8 mouse cellular contexts compared by ENCODE assay signal in the genomic region with DNA sequence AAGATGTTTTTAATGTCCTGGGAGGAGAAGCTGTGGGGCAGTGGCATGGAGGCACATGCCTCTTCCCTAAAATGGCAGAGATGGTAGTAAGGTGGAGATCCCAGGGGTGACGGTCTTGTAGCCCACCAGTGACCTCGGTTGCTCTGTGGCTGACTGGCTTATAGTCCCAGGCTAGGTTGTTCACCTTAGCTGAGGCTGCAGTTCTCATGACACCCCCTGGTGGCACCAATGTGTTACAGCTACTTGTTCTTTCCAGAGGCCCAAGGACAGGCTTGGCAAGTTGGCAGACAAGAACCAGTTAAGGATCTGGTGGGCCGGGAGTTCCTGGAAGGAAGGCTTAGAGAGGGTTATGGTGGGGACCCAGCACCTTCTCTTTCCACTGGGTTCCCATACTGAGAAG. TPM values are rescaled to one million over a fixed set of nuclear protein-coding genes. Genes with fewer than 3 reads are reported as not detected.
DNase-seq lines count a peak whose midpoint lies in the region; ATAC-seq and TF ChIP-seq lines count a peak whose summit lies in the region.

No protein-coding gene starts in this region.

- no peak for TF ChIP-seq POLR2A in embryonic fibroblast, embryonic 13.5 days (IDR thresholded peaks at IDR 0.05; ENCODE audit: low read depth, low read length)

- H3K4me1 ChIP-seq in embryonic fibroblast, embryonic 13.5 days (ENCODE audit: control insufficient read depth, insufficient read depth, low read length), result no peaks in the 10 kb centered on the region

- H3K4me3 ChIP-seq in embryonic fibroblast, embryonic 13.5 days (ENCODE audit: insufficient read depth, low read length), result no peak overlapping the region

- DNase-seq in CD4-positive, CD25-positive, alpha-beta regulatory T cell, adult 2 months (ENCODE audit: low read depth, low spot score), result peak; percentile 71
- DNase-seq in brain, adult 2 months (ENCODE audit: low read depth, low spot score), result peak; percentile 92
- DNase-seq in layer of hippocampus, postnatal 14 days (ENCODE audit: low spot score in 2 of 2), result peak; percentile 70 to 71
- peak; percentile 45 for DNase-seq in skeletal muscle tissue, adult 2 months (ENCODE audit: low read depth, low spot score)

- H3K27ac ChIP-seq in embryonic fibroblast, embryonic 13.5 days (ENCODE audit: insufficient read depth, low read length), result no peak overlapping the region

- ATAC-seq in CD4-positive, CD25-positive, alpha-beta regulatory T cell, adult 4 months, result no peak
- ATAC-seq in hematopoietic stem cell, adult 5-6 weeks (replicated peaks in 1 of 2; ENCODE audit: insufficient read depth in 1 of 2, low FRiP score in 2 of 2, low TSS enrichment in 1 of 2, low read depth in 1 of 2, poor library complexity in 2 of 2, severe bottlenecking in 2 of 2), result peak; percentile 28 to 53; a peak in 1 of 4 replicates
- ATAC-seq in megakaryocyte-erythroid progenitor cell, adult 5-6 weeks (replicated peaks; ENCODE audit: low FRiP score, low TSS enrichment, poor library complexity, severe bottlenecking), result peak; percentile 55; the same call in 1 of the 2 replicates

- TF ChIP-seq CTCF in embryonic fibroblast, embryonic 13.5 days (IDR thresholded peaks at IDR 0.05; ENCODE audit: borderline replicate concordance, insufficient read depth, low read length), result peak; percentile 64; the same call in 1 of the 2 replicates

RNA-seq across cellular contexts. Expression of a gene that starts 21.4 kb away (rescaled TPM):
- polyA plus RNA-seq in CD4-positive, CD25-positive, alpha-beta regulatory T cell, adult 4 months (2017; shearing (Covaris generic)), result not detected
- not detected in 2 replicates for polyA plus RNA-seq in embryonic fibroblast, embryonic 13.5 days (2011; ENCODE audit: insufficient read length, low read depth, missing spikeins)
- not detected in 2 replicates for total RNA-seq in hematopoietic stem cell, adult 5-6 weeks (2017)
- total RNA-seq in layer of hippocampus, postnatal 14 days (2021), result 10 to 100 TPM; 58.7 to 58.9 TPM
- not detected in 2 replicates for total RNA-seq in megakaryocyte-erythroid progenitor cell, adult 5-6 weeks (2014; fragmentation: Nextera tagmentation)
- total RNA-seq in megakaryocyte-erythroid progenitor cell, adult 5-6 weeks (2017), result not detected in 2 replicates

RNA-seq across cellular contexts. Expression of a gene that starts 46.8 kb away (rescaled TPM):
- 1 to 10 TPM in 1 of 2 experiments, under 1 TPM in 1; 0.31 to 1.4 TPM for polyA plus RNA-seq in CD4-positive, CD25-positive, alpha-beta regulatory T cell, adult 4 months (2017; shearing (Covaris generic))
- polyA plus RNA-seq in embryonic fibroblast, embryonic 13.5 days (2011; ENCODE audit: insufficient read length, low read depth, missing spikeins), result not detected in 2 replicates
- total RNA-seq in hematopoietic stem cell, adult 5-6 weeks (2017), result not detected in 2 replicates
- 1 to 10 TPM; 1.5 to 1.6 TPM for total RNA-seq in layer of hippocampus, postnatal 14 days (2021)
- total RNA-seq in megakaryocyte-erythroid progenitor cell, adult 5-6 weeks (2014; fragmentation: Nextera tagmentation), result 0.57 TPM in 1 of 2 replicates, not detected in the other
- not detected in 2 replicates for total RNA-seq in megakaryocyte-erythroid progenitor cell, adult 5-6 weeks (2017)

RNA-seq across cellular contexts. Expression of a gene that starts 47.0 kb away (rescaled TPM):
- polyA plus RNA-seq in CD4-positive, CD25-positive, alpha-beta regulatory T cell, adult 4 months (2017; shearing (Covaris generic)), result not detected
- 0.35 and 0.38 TPM in 2 replicates for polyA plus RNA-seq in embryonic fibroblast, embryonic 13.5 days (2011; ENCODE audit: insufficient read length, low read depth, missing spikeins)
- not detected in 2 replicates for total RNA-seq in hematopoietic stem cell, adult 5-6 weeks (2017)
- total RNA-seq in layer of hippocampus, postnatal 14 days (2021), result 100 to 1,000 TPM; 277 to 282 TPM
- total RNA-seq in megakaryocyte-erythroid progenitor cell, adult 5-6 weeks (2014; fragmentation: Nextera tagmentation), result not detected in 2 replicates
- total RNA-seq in megakaryocyte-erythroid progenitor cell, adult 5-6 weeks (2017), result not detected in 2 replicates

Comparison
In these comparisons a context has a peak if more than half of its experiments do, and no peak if none do; other contexts are left out.
1. RNA of a gene that starts 21.4 kb away (total RNA-seq): 58.7 to 58.9 TPM in layer of hippocampus, postnatal 14 days; not detected in hematopoietic stem cell, adult 5-6 weeks and not detected in megakaryocyte-erythroid progenitor cell, adult 5-6 weeks; every median in the first group is over 10 times any median in the second.
2. RNA of a gene that starts 47.0 kb away (total RNA-seq): 277 to 282 TPM in layer of hippocampus, postnatal 14 days; not detected in hematopoietic stem cell, adult 5-6 weeks and not detected in megakaryocyte-erythroid progenitor cell, adult 5-6 weeks; every median in the first group is over 100 times any median in the second.
3. Peak in every context shown above with its lines, with median percentiles within 50 percentile points of each other: DNase-seq.